Mouse (Mus musculus): ENCODE results near the gene Adgrg2. TPM values are rescaled to one million over a fixed set of nuclear protein-coding genes. Genes with fewer than 3 reads are reported as not detected.

Gene Adgrg2
- polyA plus RNA-seq (2016; fragmentation: Nextera tagmentation; extraction: Ambion mirVana): 0.35 and 0.61 TPM in 2 replicates

GRCm38 (mm10) chrX:160390464-160390956 lies at the start of gene Adgrg2:
Gene Adgrg2 (plus strand): TSS chrX:160390690.
- peak within 1 kb of the TSS; percentile 86 for H3K4me2 ChIP-seq
- 14% methylated on average over 36 of the region's 42 CpGs for WGBS
- no peaks in the 10 kb centered on the region for H3K4me1 ChIP-seq (replicated peaks)
- H3K36me3 ChIP-seq: no peaks in the 10 kb centered on the region
- ATAC-seq (ENCODE audit: insufficient number of reproducible peaks, low FRiP score): peak; percentile 39; the same call in 1 of the 2 replicates
- H3K4me3 ChIP-seq: peak within 1 kb of the TSS; percentile 50
- H3K9ac ChIP-seq: peak within 1 kb of the TSS; percentile 64
- H3K27me3 ChIP-seq (replicated peaks): peaks cover 20% of the 10 kb centered on the region
- no peak within 1 kb of the TSS for H3K27ac ChIP-seq (ENCODE audit: poor library complexity, severe bottlenecking)
- no peaks in the 10 kb centered on the region for H3K9me3 ChIP-seq (replicated peaks)

GRCm38 (mm10) chrX:160350995-160351394 lies 39.5 kb upstream of the Adgrg2 start:
- Histone ChIP-seq H3K36me3 (no peaks in the 10 kb centered on the region), H3K4me2 (no peak overlapping the region), H3K4me1 (replicated peaks) (no peaks in the 10 kb centered on the region), H3K4me3 (no peak overlapping the region), H3K9ac (no peak overlapping the region), H3K27ac (ENCODE audit: poor library complexity, severe bottlenecking) (no peak overlapping the region), H3K9me3 (replicated peaks) (no peaks in the 10 kb centered on the region), H3K27me3 (replicated peaks) (0 out of 2 replicates have a peak, but pooled peaks cover 4% of the 10 kb centered on the region)
- no peak for ATAC-seq (ENCODE audit: insufficient number of reproducible peaks, low FRiP score)
- 58% methylated on average over 7 of the region's 7 CpGs for WGBS

GRCm38 (mm10) chrX:160351967-160352677 lies 38.4 kb upstream of the Adgrg2 start:
- Histone ChIP-seq H3K36me3 (no peaks in the 10 kb centered on the region), H3K9ac (no peak overlapping the region), H3K27ac (ENCODE audit: poor library complexity, severe bottlenecking) (no peak overlapping the region), H3K4me2 (no peak overlapping the region), H3K4me1 (replicated peaks) (no peaks in the 10 kb centered on the region), H3K9me3 (replicated peaks) (no peaks in the 10 kb centered on the region), H3K27me3 (replicated peaks) (0 out of 2 replicates have a peak, but pooled peaks cover 4% of the 10 kb centered on the region), H3K4me3 (no peak overlapping the region)
- 41% methylated on average over 1 of the region's 1 CpGs for WGBS
- no peak for ATAC-seq (ENCODE audit: insufficient number of reproducible peaks, low FRiP score)

GRCm38 (mm10) chrX:160384748-160385501 lies 5.6 kb upstream of the Adgrg2 start:
- no peak for ATAC-seq (ENCODE audit: insufficient number of reproducible peaks, low FRiP score)
- 0 out of 2 replicates have a peak, but pooled peaks cover 4% of the 10 kb centered on the region for H3K27me3 ChIP-seq (replicated peaks)
- 67% methylated on average over 6 of the region's 6 CpGs for WGBS

GRCm38 (mm10) chrX:160385502-160385772 lies 5.1 kb upstream of the Adgrg2 start:
- 71% methylated on average over 1 of the region's 1 CpGs for WGBS
- H3K4me3 ChIP-seq: no peak overlapping the region
- no peaks in the 10 kb centered on the region for H3K4me1 ChIP-seq (replicated peaks)
- no peak overlapping the region for H3K27ac ChIP-seq (ENCODE audit: poor library complexity, severe bottlenecking)
- peaks cover 11% of the 10 kb centered on the region; the same call in 1 of the 2 replicates for H3K9me3 ChIP-seq (replicated peaks)
- no peak overlapping the region for H3K4me2 ChIP-seq
- no peaks in the 10 kb centered on the region for H3K36me3 ChIP-seq
- no peak overlapping the region for H3K9ac ChIP-seq
- ATAC-seq (ENCODE audit: insufficient number of reproducible peaks, low FRiP score): no peak
- peaks cover 9% of the 10 kb centered on the region; the same call in 1 of the 2 replicates for H3K27me3 ChIP-seq (replicated peaks)

More at GRCm38 (mm10) chrX:160384748-160385501, 5.6 kb upstream of the Adgrg2 start:
- no peak overlapping the region for H3K4me3 ChIP-seq
- no peaks in the 10 kb centered on the region for H3K36me3 ChIP-seq
- H3K9ac ChIP-seq: no peak overlapping the region
- no peak overlapping the region for H3K27ac ChIP-seq (ENCODE audit: poor library complexity, severe bottlenecking)
- H3K4me1 ChIP-seq (replicated peaks): no peaks in the 10 kb centered on the region
- no peak overlapping the region for H3K4me2 ChIP-seq
- peaks cover 11% of the 10 kb centered on the region; the same call in 1 of the 2 replicates for H3K9me3 ChIP-seq (replicated peaks)

GRCm38 (mm10) chrX:160412930-160413453 lies 22.5 kb downstream of the Adgrg2 start:
- Histone ChIP-seq H3K9ac (no peak overlapping the region), H3K4me1 (replicated peaks) (no peaks in the 10 kb centered on the region), H3K27me3 (replicated peaks) (no peaks in the 10 kb centered on the region), H3K36me3 (no peaks in the 10 kb centered on the region), H3K27ac (ENCODE audit: poor library complexity, severe bottlenecking) (no peak overlapping the region), H3K4me3 (no peak overlapping the region), H3K4me2 (no peak overlapping the region), H3K9me3 (replicated peaks) (no peaks in the 10 kb centered on the region)
- ATAC-seq (ENCODE audit: insufficient number of reproducible peaks, low FRiP score): no peak
- WGBS: 78% methylated on average over 4 of the region's 4 CpGs

GRCm38 (mm10) chrX:160413881-160414395 lies 23.4 kb downstream of the Adgrg2 start:
- no peak overlapping the region for H3K9ac ChIP-seq
- no peak for ATAC-seq (ENCODE audit: insufficient number of reproducible peaks, low FRiP score)

GRCm38 (mm10) chrX:160418397-160418796 lies 27.9 kb downstream of the Adgrg2 start:
- Histone ChIP-seq H3K27ac (ENCODE audit: poor library complexity, severe bottlenecking) (no peak overlapping the region), H3K9me3 (replicated peaks) (no peaks in the 10 kb centered on the region), H3K4me1 (replicated peaks) (no peaks in the 10 kb centered on the region), H3K4me2 (no peak overlapping the region), H3K4me3 (no peak overlapping the region), H3K9ac (no peak overlapping the region), H3K36me3 (no peaks in the 10 kb centered on the region), H3K27me3 (replicated peaks) (no peaks in the 10 kb centered on the region)
- WGBS: 66% methylated on average over 7 of the region's 7 CpGs
- ATAC-seq (ENCODE audit: insufficient number of reproducible peaks, low FRiP score): no peak

More at GRCm38 (mm10) chrX:160413881-160414395, 23.4 kb downstream of the Adgrg2 start:
- Histone ChIP-seq H3K4me3 (no peak overlapping the region), H3K27ac (ENCODE audit: poor library complexity, severe bottlenecking) (no peak overlapping the region), H3K27me3 (replicated peaks) (no peaks in the 10 kb centered on the region), H3K36me3 (no peaks in the 10 kb centered on the region), H3K4me2 (no peak overlapping the region), H3K9me3 (replicated peaks) (no peaks in the 10 kb centered on the region), H3K4me1 (replicated peaks) (no peaks in the 10 kb centered on the region)
- 79% methylated on average over 7 of the region's 7 CpGs for WGBS

- H3K27ac ChIP-seq (ENCODE audit: poor library complexity, severe bottlenecking): no peak overlapping the region
- no peaks in the 10 kb centered on the region for H3K36me3 ChIP-seq
- H3K9me3 ChIP-seq (replicated peaks): no peaks in the 10 kb centered on the region
- 77% methylated on average over 1 of the region's 1 CpGs for WGBS
- no peak overlapping the region for H3K4me3 ChIP-seq
- no peak overlapping the region for H3K9ac ChIP-seq
- ATAC-seq (ENCODE audit: insufficient number of reproducible peaks, low FRiP score): no peak
- H3K4me1 ChIP-seq (replicated peaks): no peaks in the 10 kb centered on the region
- H3K4me2 ChIP-seq: no peak overlapping the region
- no peaks in the 10 kb centered on the region; the same call in 1 of the 2 replicates for H3K27me3 ChIP-seq (replicated peaks)
Observed at GRCm38 (mm10) chrX:160423737-160424136, 33.2 kb downstream of the Adgrg2 start.

GRCm38 (mm10) chrX:160426486-160426885 lies 36.0 kb downstream of the Adgrg2 start:
- WGBS: 67% methylated on average over 1 of the region's 1 CpGs
- H3K4me3 ChIP-seq: no peak overlapping the region
- no peak overlapping the region for H3K27ac ChIP-seq (ENCODE audit: poor library complexity, severe bottlenecking)
- no peak overlapping the region for H3K9ac ChIP-seq
- H3K4me2 ChIP-seq: no peak overlapping the region
- no peaks in the 10 kb centered on the region for H3K4me1 ChIP-seq (replicated peaks)
- ATAC-seq (ENCODE audit: insufficient number of reproducible peaks, low FRiP score): no peak
- H3K36me3 ChIP-seq: no peaks in the 10 kb centered on the region
- no peaks in the 10 kb centered on the region for H3K9me3 ChIP-seq (replicated peaks)
- H3K27me3 ChIP-seq (replicated peaks): no peaks in the 10 kb centered on the region; the same call in 1 of the 2 replicates

GRCm38 (mm10) chrX:160426930-160427329 lies 36.4 kb downstream of the Adgrg2 start:
- Histone ChIP-seq H3K4me1 (replicated peaks) (no peaks in the 10 kb centered on the region), H3K9ac (no peak overlapping the region), H3K27me3 (replicated peaks) (no peaks in the 10 kb centered on the region; the same call in 1 of the 2 replicates), H3K4me3 (no peak overlapping the region), H3K27ac (ENCODE audit: poor library complexity, severe bottlenecking) (no peak overlapping the region), H3K36me3 (no peaks in the 10 kb centered on the region), H3K4me2 (no peak overlapping the region), H3K9me3 (replicated peaks) (no peaks in the 10 kb centered on the region)
- WGBS: 71% methylated on average over 1 of the region's 1 CpGs
- ATAC-seq (ENCODE audit: insufficient number of reproducible peaks, low FRiP score): no peak

Measured in heart, embryonic 12.5 days (tissue).